Mouse (Mus musculus) hindbrain, embryonic 16.5 days (tissue): ENCODE results near the gene Aym1. TPM values are rescaled to one million over a fixed set of nuclear protein-coding genes. Genes with fewer than 3 reads are reported as not detected.
"Not testable (repeated sequence)": the region's sequence is repeated elsewhere in the genome, so short reads cannot be mapped to it uniquely, and the experiment has no call there.

Experiments
- ATAC-seq: fragments of 200-750 bp; cut with Nextera tagmentation; 2 replicates; pipeline ENCODE4 v1.8.0; 2017; ENCODE audit warnings: moderate TSS enrichment, moderate library complexity
- H3K27ac ChIP-seq: fragments of 300-500 bp; sonication (generic); 2 replicates; pipeline ENCODE4 v1.5.1; 2014; ENCODE audit warnings: low read depth, mild to moderate bottlenecking, control low read depth, low read length, moderate library complexity
- H3K27me3 ChIP-seq: fragments of 300-500 bp; sonication (generic); replicated peaks from 2 replicates; pipeline ENCODE4 v1.6.1; 2014; ENCODE audit warnings: low read length; ENCODE audit not compliant: control insufficient read depth, insufficient read depth
- H3K36me3 ChIP-seq: fragments of 300-500 bp; sonication (generic); 2 replicates; pipeline ENCODE4 v1.6.1; 2014; ENCODE audit warnings: mild to moderate bottlenecking, low read length, moderate library complexity, mixed read lengths; ENCODE audit not compliant: control insufficient read depth, insufficient read depth
- H3K4me1 ChIP-seq: fragments of 300-500 bp; sonication (generic); 2 replicates; pipeline ENCODE4 v1.6.1; 2014; ENCODE audit warnings: low read depth, low read length; ENCODE audit not compliant: control insufficient read depth, insufficient read depth
- H3K4me2 ChIP-seq: fragments of 300-500 bp; sonication (generic); 2 replicates; pipeline ENCODE4 v1.6.1; 2014; ENCODE audit warnings: mild to moderate bottlenecking, low read length, control low read depth, moderate library complexity
- H3K4me3 ChIP-seq: fragments of 300-500 bp; sonication (generic); 2 replicates; pipeline ENCODE4 v1.5.1; 2014; ENCODE audit warnings: mild to moderate bottlenecking, low read length, control low read depth, moderate library complexity
- H3K9ac ChIP-seq: fragments of 300-500 bp; sonication (generic); 2 replicates; pipeline ENCODE4 v1.6.1; 2014; ENCODE audit warnings: low read depth, mild to moderate bottlenecking, control low read depth, low read length, moderate library complexity
- H3K9me3 ChIP-seq: fragments of 300-500 bp; sonication (generic); 2 replicates; pipeline ENCODE4 v1.6.1; 2014; ENCODE audit warnings: mild to moderate bottlenecking, low read length, moderate library complexity; ENCODE audit not compliant: control insufficient read depth
- WGBS: fragments of 180-500 bp; shearing (Covaris S2); extraction: QIAGEN DNeasy Blood & Tissue Kit; methylation state at CpG from one replicate; pipeline ENCODE4 v1.1.7; 2014; 5-methylcytosine and 5-hydroxymethylcytosine counted together
- polyA plus RNA-seq: library from polyadenylated mRNA; unstranded; fragments of >200 nt; fragmentation: Nextera tagmentation; extraction: Ambion mirVana; gene quantifications from 2 replicates; pipeline ENCODE4 v1.2.1, GENCODE M21; 2015

Aym1 gene
- polyA plus RNA-seq, 1 experiment from 2014 or later, result not detected

DNA sequence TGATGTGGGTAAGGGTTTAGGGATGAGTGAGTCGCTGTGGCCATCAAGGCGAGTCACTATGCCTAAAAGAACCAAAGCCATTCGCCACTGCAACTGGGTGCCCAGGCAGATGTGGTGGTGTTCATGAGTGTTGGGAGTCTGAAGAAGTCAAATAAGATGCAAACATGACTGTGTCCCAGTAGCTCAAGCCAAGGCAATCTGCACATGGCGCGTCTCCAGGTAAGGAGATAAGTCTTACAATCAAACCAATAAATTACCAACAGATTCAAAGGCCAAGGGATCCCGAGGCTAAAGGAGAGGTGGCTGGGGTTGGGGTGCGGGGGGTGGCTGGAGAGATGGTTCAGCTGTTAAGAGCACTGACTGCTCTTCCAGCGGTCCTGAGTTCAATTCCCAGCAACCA lies 6.1 kb downstream of the Aym1 start:
- Histone ChIP-seq H3K4me2 (no peak overlapping the region), H3K27ac (no peak overlapping the region), H3K9ac (no peak overlapping the region), H3K36me3 (no peaks in the 10 kb centered on the region), H3K4me1 (no peaks in the 10 kb centered on the region), H3K9me3 (no peaks in the 10 kb centered on the region), H3K4me3 (no peak overlapping the region), H3K27me3 (peaks cover 4% of the 10 kb centered on the region; the same call in 1 of the 2 replicates)
- no peak for ATAC-seq
- 85% methylated on average over 8 of the region's 8 CpGs for WGBS

DNA sequence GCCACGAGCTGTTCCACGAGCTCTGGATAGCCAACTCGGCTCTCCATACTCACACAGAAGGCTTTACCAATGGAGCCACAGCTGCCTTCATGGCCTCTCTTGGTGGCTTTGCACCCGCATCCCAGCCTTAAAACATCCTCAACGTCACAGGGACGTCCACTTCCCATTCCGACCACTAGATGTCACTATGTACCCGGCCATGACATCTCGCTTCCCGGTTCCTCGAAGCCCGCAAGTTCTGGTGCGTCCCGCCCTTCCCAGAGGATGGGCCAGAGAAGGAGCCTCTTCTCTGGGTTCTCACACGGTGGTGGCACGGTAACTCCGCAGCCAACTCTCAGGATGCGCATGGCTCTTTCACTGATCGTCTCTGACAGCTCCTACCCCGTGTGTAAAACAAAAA lies 8.8 kb downstream of the Aym1 start:
- 2% methylated on average over 20 of the region's 20 CpGs for WGBS

DNA sequence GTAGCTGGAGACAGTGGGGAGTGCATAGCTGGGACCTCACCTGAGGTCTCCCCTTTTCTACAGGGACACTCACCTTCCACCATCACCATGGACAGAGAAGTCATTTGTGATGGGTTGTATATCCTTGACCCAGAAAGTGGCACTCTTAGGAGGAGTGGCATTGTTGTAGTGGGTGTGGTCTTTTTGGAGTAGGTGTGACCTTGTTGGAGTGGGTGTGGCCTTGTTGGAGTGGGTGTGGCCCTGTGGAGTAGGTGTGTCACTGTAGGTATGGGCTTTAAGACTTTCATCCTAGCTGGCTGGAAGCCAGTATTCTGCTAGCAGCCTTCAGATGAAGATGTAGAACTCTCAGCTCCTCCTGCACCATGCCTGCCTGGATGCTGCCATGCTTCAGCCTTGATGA lies 10.6 kb downstream of the Aym1 start:
- not testable (repeated sequence) for H3K36me3 ChIP-seq, H3K4me2 ChIP-seq, ATAC-seq

More for the DNA sequence above, 8.8 kb downstream of the Aym1 start:
- Histone ChIP-seq H3K27ac (no peak overlapping the region), H3K27me3 (no peaks in the 10 kb centered on the region), H3K9ac (no peak overlapping the region), H3K4me1 (no peaks in the 10 kb centered on the region), H3K36me3 (no peaks in the 10 kb centered on the region), H3K9me3 (no peaks in the 10 kb centered on the region), H3K4me2 (peak overlapping the region; percentile 34; the same call in 1 of the 2 replicates), H3K4me3 (no peak overlapping the region)
- peak; percentile 72 for ATAC-seq

DNA sequence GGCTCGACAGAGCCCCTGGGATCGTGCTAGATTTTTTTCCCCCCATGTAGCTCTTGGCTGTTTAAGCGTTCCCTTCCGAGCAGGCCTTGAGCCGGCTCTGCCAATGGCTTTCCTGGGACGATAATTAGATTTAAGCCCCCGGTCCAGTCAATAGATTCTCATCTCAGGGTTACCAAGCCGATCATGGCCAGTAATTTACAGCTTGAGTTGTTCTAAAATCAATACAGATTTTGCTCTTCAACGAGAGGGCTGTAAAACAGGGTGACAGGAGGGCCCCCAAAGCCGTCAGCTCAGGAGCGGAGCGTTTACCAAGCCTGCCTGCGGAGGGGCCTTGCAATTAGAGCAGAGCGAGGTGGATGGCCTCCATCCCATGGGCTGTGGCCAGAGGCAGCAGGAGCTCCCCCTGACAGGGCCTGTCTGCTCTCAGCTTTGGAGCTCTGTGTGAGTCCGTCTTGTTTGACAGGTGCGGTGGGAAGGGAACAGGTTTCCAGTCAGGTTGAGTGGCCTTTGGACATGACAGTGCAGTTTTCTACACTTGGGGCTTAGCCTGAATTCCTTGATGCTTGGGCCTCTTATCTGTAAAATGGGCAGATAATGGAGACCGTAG lies 12.3 kb downstream of the Aym1 start:
- Histone ChIP-seq H3K27ac (no peak overlapping the region), H3K9me3 (no peaks in the 10 kb centered on the region), H3K36me3 (no peaks in the 10 kb centered on the region), H3K9ac (no peak overlapping the region), H3K4me1 (peaks cover 9% of the 10 kb centered on the region), H3K4me3 (no peak overlapping the region), H3K27me3 (no peaks in the 10 kb centered on the region), H3K4me2 (no peak overlapping the region)
- WGBS, result 76% methylated on average over 17 of the region's 17 CpGs
- no peak for ATAC-seq

More for the DNA sequence above, 10.6 kb downstream of the Aym1 start:
- H3K4me3 ChIP-seq, H3K27ac ChIP-seq, H3K9me3 ChIP-seq, H3K4me1 ChIP-seq, H3K27me3 ChIP-seq, H3K9ac ChIP-seq: not testable (repeated sequence)

DNA sequence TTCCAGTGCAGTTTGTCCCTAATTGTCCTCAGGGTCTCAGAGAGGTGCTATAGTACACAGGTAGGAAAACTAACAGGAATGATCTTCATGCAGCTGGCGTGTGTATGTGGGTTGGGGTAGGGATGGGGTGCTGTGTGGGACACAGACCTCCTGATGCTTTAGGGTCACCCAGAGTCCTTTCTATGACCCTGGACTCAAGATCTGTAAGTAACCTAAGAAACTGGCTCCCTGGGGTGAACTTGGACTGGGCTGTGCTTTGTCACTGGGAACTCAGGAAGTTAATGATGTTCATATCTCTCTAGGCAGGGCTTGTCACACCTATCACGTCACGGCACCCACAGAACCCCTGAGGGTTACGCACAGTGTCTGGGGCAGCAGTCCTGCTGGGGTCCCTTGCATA lies 15.4 kb downstream of the Aym1 start:
- Histone ChIP-seq H3K4me1 (peaks cover 9% of the 10 kb centered on the region), H3K27ac (peak overlapping the region; percentile 4; the same call in 1 of the 2 replicates), H3K9ac (peak overlapping the region; percentile 33), H3K4me2 (peak overlapping the region; percentile 50; the same call in 1 of the 2 replicates), H3K9me3 (no peaks in the 10 kb centered on the region), H3K36me3 (no peaks in the 10 kb centered on the region), H3K4me3 (no peak overlapping the region), H3K27me3 (no peaks in the 10 kb centered on the region)
- ATAC-seq, result peak; percentile 40; the same call in 1 of the 2 replicates
- WGBS, result 61% methylated on average over 4 of the region's 4 CpGs

DNA sequence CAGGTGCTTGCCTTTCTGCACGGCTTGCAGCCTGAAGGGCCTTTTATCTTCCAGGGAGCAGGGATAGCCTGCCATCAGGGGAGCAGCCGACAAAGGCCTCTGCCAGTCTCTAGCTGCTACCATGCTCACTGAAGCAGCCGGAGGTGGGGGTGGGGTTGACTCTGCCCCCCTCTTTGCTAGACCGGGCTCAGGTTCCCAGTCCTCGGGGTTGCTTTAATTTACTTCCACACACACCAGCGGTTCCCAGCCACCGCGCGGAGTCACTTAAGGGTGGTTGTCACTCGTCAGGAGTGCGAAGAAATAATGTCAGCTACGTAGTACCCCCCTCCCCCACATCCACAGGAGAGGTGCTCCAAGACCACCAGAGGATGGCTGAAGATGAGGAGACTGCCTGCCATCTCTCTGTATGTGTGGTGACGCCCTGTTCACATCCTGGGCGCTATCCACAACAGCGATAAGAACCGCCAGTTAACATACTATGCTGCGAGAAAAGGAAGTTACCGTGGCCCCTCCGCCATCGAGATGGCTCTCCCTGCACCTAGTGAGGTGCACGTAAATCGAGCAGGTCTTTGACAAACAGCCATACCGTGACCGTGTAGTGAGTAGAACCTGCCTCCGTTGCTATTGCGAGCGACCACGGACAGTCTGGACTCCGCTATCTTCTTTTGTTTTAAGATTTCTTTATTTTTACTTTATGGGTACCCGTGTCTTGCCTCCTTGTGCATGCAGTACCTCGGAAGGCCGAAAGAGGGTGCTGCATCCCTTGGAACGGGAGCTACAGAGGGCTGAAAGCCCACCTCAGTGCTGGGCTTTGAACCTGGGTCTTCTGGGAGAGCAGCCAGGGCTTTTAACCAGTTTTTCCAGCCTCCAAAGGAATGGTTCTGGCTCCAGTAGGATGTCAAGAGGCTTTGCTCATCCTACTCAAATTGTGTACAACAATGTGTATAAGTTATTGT lies 16.2 kb downstream of the Aym1 start:
- H3K4me1 ChIP-seq, result peaks cover 9% of the 10 kb centered on the region
- WGBS, result 1% methylated on average over 33 of the region's 33 CpGs
- H3K4me2 ChIP-seq, result peak overlapping the region; percentile 50
- H3K9me3 ChIP-seq, result no peaks in the 10 kb centered on the region
- peak overlapping the region; percentile 33 for H3K9ac ChIP-seq
- peak; percentile 71 for ATAC-seq
- peak overlapping the region; percentile 22 for H3K4me3 ChIP-seq
- no peaks in the 10 kb centered on the region for H3K36me3 ChIP-seq
- no peaks in the 10 kb centered on the region for H3K27me3 ChIP-seq
- peak overlapping the region; percentile 4; the same call in 1 of the 2 replicates for H3K27ac ChIP-seq

DNA sequence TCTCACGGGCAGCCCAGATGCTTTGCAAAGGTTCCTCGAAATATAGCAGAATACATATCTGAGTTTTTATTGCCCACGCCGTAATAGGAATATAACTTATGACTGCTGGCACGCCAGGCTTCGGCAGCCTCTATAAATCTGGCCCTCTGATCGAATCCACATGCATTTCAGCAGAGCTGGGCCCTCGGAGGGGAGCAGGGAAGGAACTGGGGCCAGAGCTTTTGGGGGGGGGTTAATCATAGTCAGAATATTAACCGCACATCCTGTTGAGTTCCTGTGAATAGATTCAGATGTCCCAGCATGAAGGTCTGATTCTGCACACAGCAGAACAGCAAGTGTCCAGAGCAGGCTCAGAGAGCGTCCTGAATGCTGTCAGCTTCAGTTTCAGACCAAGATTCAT lies 17.2 kb downstream of the Aym1 start:
- Histone ChIP-seq H3K27me3 (no peaks in the 10 kb centered on the region), H3K9ac (no peak overlapping the region), H3K9me3 (no peaks in the 10 kb centered on the region), H3K4me3 (no peak overlapping the region), H3K4me1 (peaks cover 9% of the 10 kb centered on the region), H3K36me3 (no peaks in the 10 kb centered on the region), H3K4me2 (no peak overlapping the region), H3K27ac (no peak overlapping the region; the same call in 1 of the 2 replicates)
- WGBS, result 70% methylated on average over 10 of the region's 10 CpGs
- ATAC-seq, result no peak

DNA sequence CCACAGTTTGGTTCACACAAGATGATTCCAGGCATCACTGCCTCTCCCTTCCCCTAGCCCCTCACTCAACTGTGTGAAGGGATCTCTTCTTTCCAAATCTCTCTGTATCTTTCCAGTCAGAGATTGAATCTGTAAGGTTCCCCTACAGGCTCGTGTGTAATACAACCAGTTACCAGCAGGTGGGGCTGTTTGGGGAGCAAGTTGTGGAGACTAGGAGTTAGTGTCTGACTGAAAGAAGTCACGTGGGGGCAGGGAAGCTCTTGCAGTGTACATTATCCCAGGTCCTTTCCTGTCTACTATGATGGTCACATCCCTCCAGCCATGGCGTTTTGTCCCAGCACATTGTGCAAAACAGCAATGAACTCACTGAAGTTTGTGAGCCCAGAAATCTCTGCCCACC lies 18.7 kb downstream of the Aym1 start:
- Histone ChIP-seq H3K4me3 (no peak overlapping the region), H3K4me1 (peaks cover 9% of the 10 kb centered on the region), H3K4me2 (no peak overlapping the region), H3K9me3 (no peaks in the 10 kb centered on the region), H3K9ac (no peak overlapping the region), H3K27me3 (no peaks in the 10 kb centered on the region), H3K36me3 (no peaks in the 10 kb centered on the region), H3K27ac (no peak overlapping the region)
- no peak for ATAC-seq
- WGBS, result 22% methylated on average over 3 of the region's 3 CpGs

DNA sequence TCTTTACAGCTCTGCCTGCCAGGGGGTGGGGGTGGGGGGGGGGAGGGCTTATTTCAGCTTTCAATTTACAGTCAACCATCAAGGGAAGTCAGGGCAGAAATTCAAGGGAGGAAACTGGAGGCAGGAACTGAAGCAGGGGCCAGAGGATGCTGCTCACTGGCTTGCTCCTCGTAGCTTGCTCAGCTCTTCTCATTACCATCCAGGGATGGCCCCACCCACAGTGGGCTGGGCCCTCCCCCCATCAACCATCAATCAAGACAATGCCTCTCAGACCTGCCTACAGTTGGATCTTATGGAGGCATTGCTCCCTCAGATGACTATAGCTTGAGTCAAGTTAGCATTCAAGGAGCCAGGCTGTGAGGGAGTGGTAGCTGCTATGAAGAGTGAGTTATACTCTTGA lies 19.2 kb downstream of the Aym1 start:
- H3K9ac ChIP-seq, result no peak overlapping the region

More for the DNA sequence above, 19.2 kb downstream of the Aym1 start:
- H3K36me3 ChIP-seq, result no peaks in the 10 kb centered on the region
- 63% methylated on average over 1 of the region's 1 CpGs for WGBS
- no peak overlapping the region for H3K27ac ChIP-seq
- no peaks in the 10 kb centered on the region for H3K27me3 ChIP-seq
- no peak overlapping the region for H3K4me2 ChIP-seq
- H3K4me3 ChIP-seq, result no peak overlapping the region
- H3K9me3 ChIP-seq, result no peaks in the 10 kb centered on the region
- no peak for ATAC-seq
- peaks cover 9% of the 10 kb centered on the region for H3K4me1 ChIP-seq
